Mouse (Mus musculus) thymus, adult 2 months (tissue): ENCODE results near the gene Ankrd39. TPM values are rescaled to one million over a fixed set of nuclear protein-coding genes. Genes with fewer than 3 reads are reported as not detected.
A peak's percentile ranks its signal among the peaks of the same experiment; 100 is the strongest.

ENCODE experiments used
- DNase-seq: peaks from one replicate; pipeline ENCODE4 v3.0.0; 2021
- H3K27ac ChIP-seq: fragments of 200-500 bp; 2 replicates; pipeline ENCODE4 v1.5.1; 2012; ENCODE audit warnings: low read length, control low read depth; ENCODE audit not compliant: control insufficient read depth, insufficient read depth
- H3K27me3 ChIP-seq: fragments of 200-500 bp; 2 replicates; pipeline ENCODE4 v1.6.1; 2012; ENCODE audit warnings: mild to moderate bottlenecking, low read length, moderate library complexity, mixed read lengths; ENCODE audit not compliant: control insufficient read depth, insufficient read depth
- H3K36me3 ChIP-seq: fragments of 200-500 bp; 2 replicates; pipeline ENCODE4 v1.6.1; 2012; ENCODE audit warnings: mild to moderate bottlenecking, low read length, moderate library complexity; ENCODE audit not compliant: control insufficient read depth, insufficient read depth
- H3K4me1 ChIP-seq: fragments of 200-500 bp; replicated peaks from 2 replicates; pipeline ENCODE4 v1.6.1; 2012; ENCODE audit warnings: low read length; ENCODE audit not compliant: control insufficient read depth, insufficient read depth
- H3K4me3 ChIP-seq: fragments of 200-500 bp; 2 replicates; pipeline ENCODE4 v1.5.1; 2012; ENCODE audit warnings: mild to moderate bottlenecking, low read length, control low read depth, moderate library complexity; ENCODE audit not compliant: control insufficient read depth, insufficient read depth
- CTCF ChIP-seq: fragments of 200-500 bp; IDR thresholded peaks from 2 replicates; pipeline ENCODE4 v1.5.1; 2012; ENCODE audit warnings: mild to moderate bottlenecking, control low read depth, low read length, moderate library complexity, borderline replicate concordance; ENCODE audit not compliant: control insufficient read depth, poor library complexity, insufficient read depth; ENCODE audit errors: extremely low read depth
- POLR2A ChIP-seq: fragments of 200-500 bp; IDR thresholded peaks from 2 replicates; pipeline ENCODE4 v1.6.1; 2012; ENCODE audit warnings: mild to moderate bottlenecking, low read length, control low read depth, moderate library complexity; ENCODE audit not compliant: control insufficient read depth, poor library complexity, insufficient read depth; ENCODE audit errors: extremely low read depth
- WGBS: fragments of 180-500 bp; shearing (Covaris S2); methylation state at CpG from one replicate; pipeline ENCODE4 v1.1.7; 2018; 5-methylcytosine and 5-hydroxymethylcytosine counted together
- polyA plus RNA-seq: library from polyadenylated mRNA; depleted of rRNA; stranded (reverse); fragments of >200 nt; gene quantifications from 2 replicates; pipeline ENCODE4 v1.2.3, GENCODE M21; 2012

Ankrd39 gene
- polyA plus RNA-seq, 1 experiment, result 48.4 TPM

GRCm38 (mm10) chr1:36580384-36581207, 33.4 kb upstream of the Ankrd39 start:
- TF ChIP-seq CTCF (no peak), POLR2A (no peak)
- no peak for DNase-seq

GRCm38 (mm10) chr1:36579974-36580383, 32.7 kb upstream of the Ankrd39 start:
- TF ChIP-seq CTCF, result no peak
- no peaks in the 10 kb centered on the region for H3K36me3 ChIP-seq
- peak; percentile 74 for DNase-seq
- no peak overlapping the region for H3K27ac ChIP-seq
- peaks cover 17% of the 10 kb centered on the region for H3K4me1 ChIP-seq
- no peak overlapping the region for H3K4me3 ChIP-seq
- no peaks in the 10 kb centered on the region for H3K27me3 ChIP-seq
- WGBS, result 26% methylated on average over 6 of the region's 6 CpGs

More at GRCm38 (mm10) chr1:36580384-36581207, 33.4 kb upstream of the Ankrd39 start:
- Histone ChIP-seq H3K36me3 (no peaks in the 10 kb centered on the region), H3K27me3 (no peaks in the 10 kb centered on the region), H3K27ac (no peak overlapping the region), H3K4me1 (peaks cover 17% of the 10 kb centered on the region), H3K4me3 (no peak overlapping the region)
- 39% methylated on average over 17 of the region's 17 CpGs for WGBS

- Histone ChIP-seq H3K27me3 (no peaks in the 10 kb centered on the region), H3K4me1 (peaks cover 24% of the 10 kb centered on the region), H3K36me3 (no peaks in the 10 kb centered on the region), H3K27ac (no peak overlapping the region), H3K4me3 (no peak overlapping the region)
- 80% methylated on average over 6 of the region's 6 CpGs for WGBS
- DNase-seq, result no peak
- TF ChIP-seq CTCF (no peak), POLR2A (no peak)
Measured at GRCm38 (mm10) chr1:36576991-36577675, 29.9 kb upstream of the Ankrd39 start.

GRCm38 (mm10) chr1:36575347-36575746, 28.1 kb upstream of the Ankrd39 start:
- no peaks in the 10 kb centered on the region for H3K27me3 ChIP-seq
- H3K27ac ChIP-seq, result no peak overlapping the region
- H3K4me3 ChIP-seq, result no peak overlapping the region
- 93% methylated on average over 6 of the region's 6 CpGs for WGBS
- TF ChIP-seq CTCF (no peak), POLR2A (no peak)
- no peaks in the 10 kb centered on the region for H3K36me3 ChIP-seq
- DNase-seq, result no peak
- peaks cover 16% of the 10 kb centered on the region for H3K4me1 ChIP-seq

GRCm38 (mm10) chr1:36574196-36574955, 27.1 kb upstream of the Ankrd39 start:
- Histone ChIP-seq H3K4me3 (no peak overlapping the region), H3K36me3 (no peaks in the 10 kb centered on the region), H3K4me1 (peaks cover 9% of the 10 kb centered on the region; the same call in 1 of the 2 replicates), H3K27me3 (no peaks in the 10 kb centered on the region), H3K27ac (no peak overlapping the region)
- WGBS, result 93% methylated on average over 5 of the region's 5 CpGs
- DNase-seq, result no peak
- TF ChIP-seq POLR2A (no peak), CTCF (no peak)

GRCm38 (mm10) chr1:36573524-36573923, 26.3 kb upstream of the Ankrd39 start:
- Histone ChIP-seq H3K27me3 (no peaks in the 10 kb centered on the region), H3K27ac (no peak overlapping the region), H3K4me3 (no peak overlapping the region), H3K4me1 (peaks cover 9% of the 10 kb centered on the region; the same call in 1 of the 2 replicates), H3K36me3 (no peaks in the 10 kb centered on the region)
- WGBS, result 93% methylated on average over 8 of the region's 8 CpGs
- DNase-seq, result no peak
- TF ChIP-seq POLR2A, result no peak
- TF ChIP-seq CTCF, result no peak
